In the genomic region with DNA sequence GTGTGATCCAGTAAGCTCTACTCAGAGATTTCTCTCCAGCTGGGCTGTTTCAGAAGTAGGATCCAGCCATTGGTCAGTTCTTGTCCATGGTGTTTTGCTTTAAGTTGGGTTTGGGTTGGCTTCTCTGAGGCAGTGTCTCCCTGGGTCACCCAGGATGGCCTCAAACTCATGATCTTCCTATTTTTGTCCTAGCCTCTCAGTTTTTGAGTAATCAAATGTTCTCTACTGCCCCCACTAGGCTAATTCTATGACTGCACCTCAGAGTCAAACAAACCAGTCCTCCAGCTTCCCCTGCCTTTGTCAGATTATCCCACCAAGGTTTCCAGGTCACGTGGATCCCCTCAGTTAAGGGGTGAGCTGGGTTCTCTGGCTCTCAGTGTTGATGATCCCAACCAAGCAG, we compare ENCODE assay signal across 8 mouse cellular contexts. TPM values are rescaled to one million over a fixed set of nuclear protein-coding genes. Genes with fewer than 3 reads are reported as not detected.
DNase-seq lines count a peak whose midpoint lies in the region; ATAC-seq and TF ChIP-seq lines count a peak whose summit lies in the region.
"Had no signal": no experiment of that assay in that cellular context is flagged by ENCODE, and none has a peak within 500 bp of the region (broad histone marks: within the 10 kb centered on the region; RNA-seq: fewer than 3 reads in every experiment).

No protein-coding gene starts in this region.

- no peak for ATAC-seq in kidney, embryonic 14.5 days (ENCODE audit: low FRiP score, low TSS enrichment)

- H3K79me2 ChIP-seq in CH12.LX (replicated peaks; ENCODE audit: control insufficient read depth, extremely low read depth, insufficient read depth, poor library complexity, severe bottlenecking) = no peaks in the 10 kb centered on the region

- dilution Hi-C loops in CH12.LX (cut with MboI; ENCODE audit: extremely low pct_ligation_motif_present, extremely low pct_unique_long_range_greater_than_20kb, low sequenced_read_pairs) = no loop called here

- TF ChIP-seq POLR2A in kidney, adult 2 months (IDR thresholded peaks at IDR 0.05; ENCODE audit: low read depth, low read length) = no peak
- TF ChIP-seq POLR2A in CH12.LX (IDR thresholded peaks at IDR 0.05; ENCODE audit: low read depth, low read length) = no peak

- H3K9me3 ChIP-seq in kidney, embryonic 14.5 days (ENCODE audit: control insufficient read depth, low read length) = no peaks in the 10 kb centered on the region
- no peaks in the 10 kb centered on the region for H3K9me3 ChIP-seq in CH12.LX (replicated peaks; ENCODE audit: low read length)

- H3K27ac ChIP-seq in kidney, adult 2 months (ENCODE audit: insufficient read depth, low read depth, low read length) = no peak overlapping the region
- H3K27ac ChIP-seq in kidney, embryonic 14.5 days (ENCODE audit: low read depth, low read length) = no peak overlapping the region
- no peak overlapping the region for H3K27ac ChIP-seq in CH12.LX (ENCODE audit: insufficient read depth, low read depth)

- no peaks in the 10 kb centered on the region for H3K36me3 ChIP-seq in kidney, adult 2 months (ENCODE audit: control insufficient read depth, insufficient read depth, low read length)
- H3K36me3 ChIP-seq in kidney, embryonic 14.5 days (ENCODE audit: control insufficient read depth, insufficient read depth, low read length) = no peaks in the 10 kb centered on the region
- peaks cover 6 to 70% of the 10 kb centered on the region in 2 experiments for H3K36me3 ChIP-seq in CH12.LX (replicated peaks in 1 of 2; ENCODE audit: control insufficient read depth in 1 of 2, insufficient read depth in 1 of 2, low read length in 1 of 2)

- no peak for TF ChIP-seq EP300 in CH12.LX (IDR thresholded peaks at IDR 0.05; ENCODE audit: low read length)

- TF ChIP-seq CTCF in kidney, adult 2 months (conservative IDR thresholded peaks at IDR 0.05; ENCODE audit: insufficient read depth, insufficient read length, low read depth, low read length) = peak; percentile 31; the same call in 1 of the 2 replicates
- TF ChIP-seq CTCF in CH12.LX (conservative IDR thresholded peaks at IDR 0.05 in 1 of 2, IDR thresholded peaks at IDR 0.05 in 1 of 2; ENCODE audit: low read depth in 2 of 2, low read length in 2 of 2) = peak; percentile 53 to 68; a peak in 3 of 4 replicates

- no peak overlapping the region for H3K4me2 ChIP-seq in kidney, embryonic 14.5 days (replicated peaks; ENCODE audit: low read depth, low read length)
- H3K4me2 ChIP-seq in CH12.LX (ENCODE audit: insufficient read depth, low read depth, poor library complexity, severe bottlenecking) = no peak overlapping the region

- H3K4me1 ChIP-seq in kidney, adult 2 months (ENCODE audit: control insufficient read depth, insufficient read depth, low read length) = no peaks in the 10 kb centered on the region
- no peaks in the 10 kb centered on the region for H3K4me1 ChIP-seq in kidney, embryonic 14.5 days (ENCODE audit: control insufficient read depth, insufficient read depth, low read length)
- H3K4me1 ChIP-seq in CH12.LX (ENCODE audit: control insufficient read depth in 1 of 2, insufficient read depth in 2 of 2) = peaks cover 0 to 11% of the 10 kb centered on the region in 2 experiments; a peak in 2 of 4 replicates

- TF ChIP-seq RAD21 in CH12.LX (IDR thresholded peaks at IDR 0.05; ENCODE audit: low read depth, low read length) = peak; percentile 60

- H3K27me3 ChIP-seq in kidney, adult 2 months (replicated peaks; ENCODE audit: control insufficient read depth, insufficient read depth, low read length) = no peaks in the 10 kb centered on the region
- no peaks in the 10 kb centered on the region for H3K27me3 ChIP-seq in kidney, embryonic 14.5 days (ENCODE audit: control insufficient read depth, insufficient read depth, low read length)
- H3K27me3 ChIP-seq in CH12.LX (replicated peaks) = no peaks in the 10 kb centered on the region

- no peak overlapping the region for H3K4me3 ChIP-seq in kidney, adult 2 months (ENCODE audit: insufficient read depth, low read depth, low read length)
- H3K4me3 ChIP-seq in kidney, embryonic 14.5 days (ENCODE audit: low read length) = no peak overlapping the region
- no peak overlapping the region for H3K4me3 ChIP-seq in CH12.LX (replicated peaks in 1 of 3; ENCODE audit: low read depth in 2 of 3, low read length in 2 of 3, poor library complexity in 1 of 3)
- H3K4me3 ChIP-seq: erythroblast, embryonic 14.5 days had no signal

- in situ Hi-C loops in CH12.LX (cut with MboI; ENCODE audit: low pct_ligation_motif_present, low pct_unique_long_range_greater_than_20kb, low sequenced_read_pairs) = loop anchor here (10.0 kb wide), 1 partner anchor 480 kb away; no protein-coding TSS in a partner anchor

- peak; percentile 40 for DNase-seq in kidney, adult 2 months
- DNase-seq in 416B (ENCODE audit: low read depth) (peak; percentile 51), CH12.LX (ENCODE audit: extremely low read depth) (peak; percentile 51)
- peak; percentile 15 to 58 for DNase-seq in cerebellum, postnatal 36 days
- DNase-seq in layer of hippocampus, postnatal 10 days (ENCODE audit: low spot score in 2 of 2) = peak; percentile 60 to 69
- peak; percentile 41 for DNase-seq in thymus, postnatal 4 days

- 0% methylated on average over 1 of the region's 1 CpGs for WGBS in kidney, adult 2 months
- 8% methylated on average over 1 of the region's 1 CpGs for WGBS in kidney, embryonic 14.5 days

- no peak overlapping the region for H3K9ac ChIP-seq in kidney, embryonic 14.5 days (ENCODE audit: low read depth, low read length)
- H3K9ac ChIP-seq in CH12.LX (ENCODE audit: insufficient read depth, low read depth) = no peak overlapping the region

TF ChIP-seq in CH12.LX, 34 proteins besides CTCF, POLR2A, EP300 and RAD21:
- TF ChIP-seq GABPA (IDR thresholded peaks at IDR 0.05; ENCODE audit: insufficient replicate concordance, low read depth, low read length) (no peak), MEF2A (IDR thresholded peaks at IDR 0.05; ENCODE audit: borderline replicate concordance, low read depth, low read length) (peak; percentile 62; the same call in 1 of the 2 replicates), ZNF384 (IDR thresholded peaks at IDR 0.05; ENCODE audit: low read depth, low read length) (no peak), SMC3 (IDR thresholded peaks at IDR 0.05; ENCODE audit: low read depth, low read length) (peak; percentile 50), TBP (conservative IDR thresholded peaks at IDR 0.05; ENCODE audit: low read depth, low read length) (no peak), CHD2 (IDR thresholded peaks at IDR 0.05; ENCODE audit: low read length) (no peak), MAX (IDR thresholded peaks at IDR 0.05; ENCODE audit: low read length) (no peak), RCOR1 (conservative IDR thresholded peaks at IDR 0.05; ENCODE audit: low read depth, low read length) (no peak)

RNA-seq across cellular contexts. Expression of gene Vac14, which starts 13.8 kb away (rescaled TPM):
- polyA plus RNA-seq in kidney, adult 2 months (2012; rRNA removed) = 36.8 and 39.1 TPM in 2 replicates
- polyA plus RNA-seq in kidney, embryonic 14.5 days (2014; fragmentation: Nextera tagmentation; extraction: Ambion mirVana) = 21.7 and 32.2 TPM in 2 replicates
- 28.2 and 33.8 TPM in 2 replicates for total RNA-seq in CH12.LX (2012; rRNA removed)
- 20.0 and 20.9 TPM in 2 replicates for total RNA-seq in CH12.LX (2014; rRNA removed)
- polyA plus RNA-seq in CH12.LX (2012; ENCODE audit: insufficient read length, low read depth) = 69.2 and 73.8 TPM in 2 replicates
- 10 to 100 TPM; 35.6 to 36.5 TPM for total RNA-seq in layer of hippocampus, postnatal 10 days (2021)
